Mouse (Mus musculus): ENCODE results near the gene Qrich1. TPM values are rescaled to one million over a fixed set of nuclear protein-coding genes. Genes with fewer than 3 reads are reported as not detected.

The Qrich1 gene
- polyA plus RNA-seq, 1 experiment, result 44.0 TPM

DNA sequence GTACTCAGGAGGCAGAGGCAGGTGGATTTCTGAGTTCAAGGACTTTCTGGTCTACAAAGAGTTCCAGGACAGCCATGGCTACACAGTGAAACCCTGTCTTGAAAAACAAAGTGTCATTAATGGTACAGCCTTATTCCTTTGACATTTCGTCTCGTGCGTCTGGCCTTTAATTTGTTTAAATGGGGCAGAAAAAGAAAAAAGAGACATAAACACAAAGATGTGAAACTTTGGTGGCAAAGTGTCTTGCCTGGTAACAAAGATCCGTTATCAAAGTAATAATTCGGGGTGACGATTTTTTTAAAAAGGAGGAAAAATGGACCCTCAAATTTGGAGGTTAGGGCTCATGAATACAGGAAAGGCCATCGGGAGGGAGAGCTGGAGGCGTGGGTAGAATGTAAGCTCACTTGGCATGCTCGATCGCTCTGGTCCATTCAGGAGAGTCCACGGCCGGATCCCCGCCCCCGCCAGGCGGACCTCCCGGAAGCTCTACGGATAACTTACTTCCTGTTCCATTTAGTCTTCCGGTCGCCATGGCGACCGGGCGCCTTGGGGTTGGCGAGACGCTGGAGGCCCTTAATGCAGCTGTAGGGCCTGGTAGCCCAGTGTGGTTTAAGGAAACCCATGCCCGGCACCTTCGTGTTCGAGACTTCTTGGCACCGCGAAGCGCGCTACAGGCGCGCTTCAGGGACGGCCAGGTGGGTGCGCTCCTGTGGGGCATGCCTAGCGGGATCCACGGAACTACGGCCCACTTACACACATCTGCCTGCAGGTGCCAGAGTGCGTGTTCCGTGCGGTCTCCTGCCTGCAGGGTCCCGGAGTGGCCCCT, 53.0 kb downstream of the Qrich1 start, which contains the start of gene Dalrd3:
Gene Dalrd3, plus strand, starts transcription at position 506 of the 826 bp plus-strand sequence.
- Histone ChIP-seq H3K4me2 (ENCODE audit: low read depth) (peak within 1 kb of the TSS; percentile 99), H3K27me3 (ENCODE audit: control insufficient read depth, insufficient read depth, insufficient read length) (no peaks in the 10 kb centered on the region), H3K79me2 (ENCODE audit: control insufficient read depth, insufficient read depth) (no peaks in the 10 kb centered on the region), H3K36me3 (ENCODE audit: control insufficient read depth, insufficient read depth) (peaks cover 13% of the 10 kb centered on the region), H3K4me3 (peak within 1 kb of the TSS; percentile 82), H3ac (ENCODE audit: control insufficient read depth, insufficient read length) (no peak within 1 kb of the TSS)
- TF ChIP-seq POLR2AphosphoS2 (IDR thresholded peaks at IDR 0.05; ENCODE audit: insufficient read length, low read depth) (peak; percentile 74), POLR2A (IDR thresholded peaks at IDR 0.05; ENCODE audit: insufficient read length, low read depth) (peak; percentile 55), TCF3 (IDR thresholded peaks at IDR 0.05; ENCODE audit: insufficient read length, low read depth) (no peak)

DNA sequence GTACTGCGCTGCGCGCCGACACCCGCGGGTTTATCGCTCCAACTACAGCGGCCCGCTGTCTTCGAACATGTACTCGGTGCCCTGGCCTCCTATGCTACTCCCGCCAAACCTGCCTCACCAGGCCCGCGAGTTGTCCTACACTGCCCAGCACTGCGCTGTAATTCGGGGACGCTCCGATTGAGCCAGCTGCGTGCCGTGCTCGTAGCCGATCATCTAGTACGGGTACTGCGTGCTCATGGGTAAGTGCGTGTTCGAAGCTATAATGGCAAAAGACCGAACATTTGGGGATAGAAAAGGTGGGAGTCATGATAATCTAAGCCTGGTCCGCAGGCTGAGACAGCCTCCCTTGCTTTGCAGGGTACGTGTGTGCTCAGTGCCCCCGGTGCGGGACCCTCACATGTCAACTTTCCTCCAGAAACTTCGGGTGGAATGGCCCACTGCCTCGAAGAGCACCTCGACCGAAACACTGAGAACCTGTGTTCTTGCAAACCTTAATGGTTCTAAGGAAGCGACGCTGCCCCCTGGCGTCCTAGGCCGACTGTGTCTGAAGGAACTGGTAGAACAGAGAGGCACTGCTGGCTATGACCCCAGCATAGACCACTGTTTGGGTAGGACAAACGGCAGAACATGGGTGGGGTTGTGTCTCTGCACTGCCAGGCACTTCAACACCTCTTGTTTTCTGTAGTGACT, 53.7 kb downstream of the Qrich1 start:
- H3K4me2 ChIP-seq (ENCODE audit: low read depth), result peak overlapping the region; percentile 99
- TF ChIP-seq USF1 (IDR thresholded peaks at IDR 0.05; ENCODE audit: low read depth) (no peak), E2F4 (IDR thresholded peaks at IDR 0.05; ENCODE audit: insufficient read depth) (no peak), POLR2AphosphoS2 (IDR thresholded peaks at IDR 0.05; ENCODE audit: insufficient read length, low read depth) (peak; percentile 25), TCF12 (IDR thresholded peaks at IDR 0.05; ENCODE audit: insufficient read depth, poor library complexity, severe bottlenecking) (no peak), POLR2A (IDR thresholded peaks at IDR 0.05; ENCODE audit: insufficient read length, low read depth) (peak; percentile 26), MYOD1 (IDR thresholded peaks at IDR 0.05; ENCODE audit: control insufficient read depth in 1 of 3, insufficient read length in 2 of 3, low read depth in 2 of 3) (no peak), SRF (IDR thresholded peaks at IDR 0.05; ENCODE audit: control insufficient read depth, insufficient read length, low read depth) (no peak), MYOG (IDR thresholded peaks at IDR 0.05; ENCODE audit: control insufficient read depth in 1 of 3, insufficient read depth in 1 of 3, insufficient read length in 2 of 3, low read depth in 2 of 3) (peak in 1 of 3 experiments; percentile 10), REST (IDR thresholded peaks at IDR 0.05; ENCODE audit: insufficient read depth, insufficient read length) (no peak)
- no peak overlapping the region for H3ac ChIP-seq (ENCODE audit: control insufficient read depth, insufficient read length)
- H3K79me2 ChIP-seq (ENCODE audit: control insufficient read depth, insufficient read depth), result no peaks in the 10 kb centered on the region
- H3K36me3 ChIP-seq (ENCODE audit: control insufficient read depth, insufficient read depth), result peaks cover 12% of the 10 kb centered on the region
- H3K27me3 ChIP-seq (ENCODE audit: control insufficient read depth, insufficient read depth, insufficient read length), result no peaks in the 10 kb centered on the region
- H3K4me3 ChIP-seq, result peak overlapping the region; percentile 52

DNA sequence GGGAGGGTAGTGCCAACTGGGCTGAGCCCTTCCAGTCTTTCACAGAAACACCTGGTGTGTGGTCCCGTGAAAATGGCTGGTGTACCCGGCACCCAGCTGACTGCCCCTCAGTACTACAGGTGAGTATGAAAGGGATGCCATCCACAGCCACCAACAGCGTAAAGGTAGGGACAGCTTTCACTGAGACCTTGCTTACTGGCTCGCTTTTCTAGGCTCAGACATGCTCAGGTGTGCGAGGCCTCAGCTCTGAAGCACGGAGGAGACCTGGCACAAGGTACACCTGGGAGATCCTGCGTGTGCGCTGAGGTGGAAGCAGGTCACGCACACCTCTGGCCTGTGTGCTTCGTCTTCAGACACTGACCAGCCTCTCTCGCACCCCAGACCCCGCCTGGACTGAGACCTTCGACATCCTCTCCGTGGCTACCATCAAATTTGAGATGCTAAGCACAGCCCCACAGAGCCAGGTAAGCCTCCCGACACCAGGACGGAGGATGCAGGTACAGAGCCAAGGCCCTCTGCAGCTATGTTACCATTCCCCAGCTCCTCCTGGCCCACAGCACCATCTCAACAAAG, 54.9 kb downstream of the Qrich1 start:
- no peak overlapping the region for H3ac ChIP-seq (ENCODE audit: control insufficient read depth, insufficient read length)
- H3K27me3 ChIP-seq (ENCODE audit: control insufficient read depth, insufficient read depth, insufficient read length), result no peaks in the 10 kb centered on the region
- no peak overlapping the region for H3K4me2 ChIP-seq (ENCODE audit: low read depth)
- H3K36me3 ChIP-seq (ENCODE audit: control insufficient read depth, insufficient read depth), result peaks cover 8% of the 10 kb centered on the region
- TF ChIP-seq POLR2AphosphoS2 (IDR thresholded peaks at IDR 0.05; ENCODE audit: insufficient read length, low read depth), result peak; percentile 70
- no peak for TF ChIP-seq USF1 (IDR thresholded peaks at IDR 0.05; ENCODE audit: low read depth)
- TF ChIP-seq POLR2A (IDR thresholded peaks at IDR 0.05; ENCODE audit: insufficient read length, low read depth), result peak; percentile 24
- no peak for TF ChIP-seq CEBPB (IDR thresholded peaks at IDR 0.05; ENCODE audit: insufficient read depth, poor library complexity, severe bottlenecking)
- H3K79me2 ChIP-seq (ENCODE audit: control insufficient read depth, insufficient read depth), result no peaks in the 10 kb centered on the region
- no peak overlapping the region for H3K4me3 ChIP-seq

DNA sequence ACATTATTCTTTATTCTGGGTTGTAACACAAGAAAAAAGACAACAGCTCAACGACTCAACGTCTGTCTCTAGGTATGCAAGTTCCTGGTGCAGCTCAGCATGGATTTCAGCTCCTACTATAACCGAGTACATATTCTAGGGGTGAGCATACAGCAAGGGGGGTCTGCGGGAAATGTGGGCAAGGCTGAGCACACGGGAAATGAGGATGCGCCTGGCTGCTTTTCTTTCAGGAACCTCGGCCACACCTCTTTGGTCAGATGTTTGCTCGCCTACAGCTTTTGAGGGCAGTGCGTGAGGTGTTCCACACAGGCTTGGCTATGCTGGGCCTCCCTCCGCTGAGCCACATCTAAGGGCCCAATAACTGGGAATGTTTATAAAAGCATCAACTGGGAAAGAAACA, 55.7 kb downstream of the Qrich1 start:
- H3K36me3 ChIP-seq (ENCODE audit: control insufficient read depth, insufficient read depth), result peaks cover 8% of the 10 kb centered on the region
- TF ChIP-seq MYOG (IDR thresholded peaks at IDR 0.05; ENCODE audit: control insufficient read depth in 1 of 3, insufficient read depth in 1 of 3, insufficient read length in 2 of 3, low read depth in 2 of 3) (no peak), E2F4 (IDR thresholded peaks at IDR 0.05; ENCODE audit: insufficient read depth) (no peak), USF1 (IDR thresholded peaks at IDR 0.05; ENCODE audit: low read depth) (no peak), MYOD1 (IDR thresholded peaks at IDR 0.05; ENCODE audit: control insufficient read depth in 1 of 3, insufficient read length in 2 of 3, low read depth in 2 of 3) (no peak), REST (IDR thresholded peaks at IDR 0.05; ENCODE audit: insufficient read depth, insufficient read length) (no peak), TCF3 (IDR thresholded peaks at IDR 0.05; ENCODE audit: insufficient read length, low read depth) (no peak), POLR2A (IDR thresholded peaks at IDR 0.05; ENCODE audit: insufficient read length, low read depth) (no peak), SRF (IDR thresholded peaks at IDR 0.05; ENCODE audit: control insufficient read depth, insufficient read length, low read depth) (no peak), CEBPB (IDR thresholded peaks at IDR 0.05; ENCODE audit: insufficient read depth, poor library complexity, severe bottlenecking) (no peak), POLR2AphosphoS2 (IDR thresholded peaks at IDR 0.05; ENCODE audit: insufficient read length, low read depth) (no peak), MAX (IDR thresholded peaks at IDR 0.05; ENCODE audit: low read depth) (no peak), TCF12 (IDR thresholded peaks at IDR 0.05; ENCODE audit: insufficient read depth, poor library complexity, severe bottlenecking) (no peak)
- no peaks in the 10 kb centered on the region for H3K79me2 ChIP-seq (ENCODE audit: control insufficient read depth, insufficient read depth)

More for the DNA sequence above, 55.7 kb downstream of the Qrich1 start:
- Histone ChIP-seq H3ac (ENCODE audit: control insufficient read depth, insufficient read length) (no peak overlapping the region), H3K27me3 (ENCODE audit: control insufficient read depth, insufficient read depth, insufficient read length) (no peaks in the 10 kb centered on the region), H3K4me3 (no peak overlapping the region), H3K4me2 (ENCODE audit: low read depth) (no peak overlapping the region)
